Mouse (Mus musculus) neural tube, postnatal 0 days (tissue): ENCODE results near the gene Gpr132. TPM values are rescaled to one million over a fixed set of nuclear protein-coding genes. Genes with fewer than 3 reads are reported as not detected.

ENCODE experiments used
- polyA plus RNA-seq: library from polyadenylated mRNA; unstranded; fragments of >200 nt; fragmentation: Nextera tagmentation; extraction: Ambion mirVana; gene quantifications from 2 replicates; pipeline ENCODE4 v1.2.1, GENCODE M21; 2015

The Gpr132 gene
- 0.08 TPM in 1 of 2 replicates, not detected in the other for polyA plus RNA-seq

GRCm38 (mm10) chr12:112868178-112869087, at the start of gene Gpr132:
Gpr132 (minus strand) TSS chr12:112868228.

GRCm38 (mm10) chr12:112829244-112829864, 38.7 kb downstream of the Gpr132 start, which contains the start of gene Cdca4:
Cdca4 (minus strand) TSS chr12:112829423.

GRCm38 (mm10) chr12:112808587-112809364, 59.3 kb downstream of the Gpr132 start, which contains the start of gene Clba1:
Clba1 (plus strand) TSS chr12:112808937.

GRCm38 (mm10) chr12:112801864-112802846, 65.9 kb downstream of the Gpr132 start, which contains the start of gene Ahnak2:
Ahnak2 (minus strand) TSS chr12:112802657.

Other genes starting within 250 kb of the Gpr132 start
- 10.4 and 11.3 TPM in 2 replicates for gene Adssl1, start 248.2 kb downstream of the Gpr132 start, polyA plus RNA-seq
- gene Siva1, start 223.5 kb downstream of the Gpr132 start, polyA plus RNA-seq, result 49.8 and 51.8 TPM in 2 replicates
- 115 and 131 TPM in 2 replicates for gene Akt1, start 193.3 kb downstream of the Gpr132 start, polyA plus RNA-seq
- 1.6 and 2.0 TPM in 2 replicates for gene Zbtb42, start 189.4 kb downstream of the Gpr132 start, polyA plus RNA-seq
- gene Cep170b, start 147.8 kb downstream of the Gpr132 start, polyA plus RNA-seq, result 41.4 and 45.2 TPM in 2 replicates
- gene Pld4, start 107.6 kb downstream of the Gpr132 start, polyA plus RNA-seq, result 12.0 and 14.3 TPM in 2 replicates
- gene Ahnak2, start 65.6 kb downstream of the Gpr132 start, polyA plus RNA-seq, result 8.2 and 9.1 TPM in 2 replicates
- gene Clba1, start 59.3 kb downstream of the Gpr132 start, polyA plus RNA-seq, result 20.0 and 22.4 TPM in 2 replicates
- gene Cdca4, start 38.8 kb downstream of the Gpr132 start, polyA plus RNA-seq, result 15.8 and 17.2 TPM in 2 replicates
- gene Jag2, start 61.5 kb upstream of the Gpr132 start, polyA plus RNA-seq, result 10.5 and 15.9 TPM in 2 replicates
- 48.1 and 51.4 TPM in 2 replicates for gene Nudt14, start 73.9 kb upstream of the Gpr132 start, polyA plus RNA-seq
- 50.3 and 59.9 TPM in 2 replicates for gene Btbd6, start 108.3 kb upstream of the Gpr132 start, polyA plus RNA-seq
- 38.4 and 38.6 TPM in 2 replicates for gene Brf1, start 132.5 kb upstream of the Gpr132 start, polyA plus RNA-seq
- gene Pacs2, start 146.3 kb upstream of the Gpr132 start, polyA plus RNA-seq, result 23.2 and 23.9 TPM in 2 replicates
- not detected in 2 replicates for gene Tex22, start 206.3 kb upstream of the Gpr132 start, polyA plus RNA-seq
- gene Mta1, start 230.1 kb upstream of the Gpr132 start, polyA plus RNA-seq, result 13.3 and 17.7 TPM in 2 replicates